In genomic region chr9:78337050-78337449, GRCm38 (mm10) we compare ENCODE assay signal across 33 mouse cellular contexts. TPM values are rescaled to one million over a fixed set of nuclear protein-coding genes. Genes with fewer than 3 reads are reported as not detected.
DNase-seq lines count a peak whose midpoint lies in the region; ATAC-seq and TF ChIP-seq lines count a peak whose summit lies in the region.
"Not testable (repeated sequence)": the region's sequence is repeated elsewhere in the genome, so short reads cannot be mapped to it uniquely, and the experiment has no call there.
"Had no signal": no experiment of that assay in that cellular context is flagged by ENCODE, and none has a peak within 500 bp of the region (broad histone marks: within the 10 kb centered on the region; RNA-seq: fewer than 3 reads in every experiment).

No protein-coding gene starts in this region.

- not testable (repeated sequence) for H3K4me3 ChIP-seq in hindbrain, postnatal 0 days (ENCODE audit: low read length); kidney, embryonic 16.5 days (ENCODE audit: low read length); lung, embryonic 16.5 days (ENCODE audit: low read length)

- TF ChIP-seq CTCF in hindbrain, postnatal 0 days (IDR thresholded peaks at IDR 0.05; ENCODE audit: low read depth): not testable (repeated sequence)

- not testable (repeated sequence) for H3K4me1 ChIP-seq in hindbrain, postnatal 0 days (ENCODE audit: insufficient read depth, low read length); kidney, embryonic 16.5 days (ENCODE audit: insufficient read depth, low read length); lung, embryonic 16.5 days (replicated peaks; ENCODE audit: control insufficient read depth, insufficient read depth, low read length)

- H3K27me3 ChIP-seq in hindbrain, postnatal 0 days (ENCODE audit: insufficient read depth, low read length); kidney, embryonic 16.5 days (ENCODE audit: insufficient read depth, low read length); lung, embryonic 16.5 days (ENCODE audit: control insufficient read depth, insufficient read depth, low read depth, low read length): not testable (repeated sequence)

- 0 out of 2 replicates have a peak, but pooled peaks have one; percentile 45 for ATAC-seq in hindbrain, postnatal 0 days
- peak; percentile 63 for ATAC-seq in kidney, embryonic 16.5 days (ENCODE audit: low FRiP score, low TSS enrichment)
- ATAC-seq in lung, embryonic 16.5 days (ENCODE audit: low read depth): peak; percentile 73

- not testable (repeated sequence) for H3K4me2 ChIP-seq in hindbrain, postnatal 0 days (ENCODE audit: low read depth, low read length); kidney, embryonic 16.5 days (replicated peaks; ENCODE audit: low read depth, low read length); lung, embryonic 16.5 days (ENCODE audit: low read depth, low read length)

- not testable (repeated sequence) for H3K36me3 ChIP-seq in hindbrain, postnatal 0 days (ENCODE audit: insufficient read depth, low read length); kidney, embryonic 16.5 days (ENCODE audit: insufficient read depth, low read length); lung, embryonic 16.5 days (ENCODE audit: control insufficient read depth, insufficient read depth, low read length)

- DNase-seq in 3134 (ENCODE audit: extremely low read depth, insufficient read length, low spot score): peak; percentile 37
- peak; percentile 6 for DNase-seq in brain, adult 2 months (ENCODE audit: low read depth, low spot score)
- DNase-seq in heart, adult 11 months: peak; percentile 29
- DNase-seq in hindbrain, postnatal 0 days (ENCODE audit: low spot score): not testable (repeated sequence)
- peak; percentile 11 for DNase-seq in left cerebral cortex, postnatal 4 days
- peak; percentile 51 for DNase-seq in retina, postnatal 1 day

- not testable (repeated sequence) for H3K27ac ChIP-seq in hindbrain, postnatal 0 days; kidney, embryonic 16.5 days (ENCODE audit: low read length); lung, embryonic 16.5 days (ENCODE audit: low read length)

- intact Hi-C loops in left cerebral cortex, postnatal 4 days (cut with DNase I): not testable (repeated sequence)

- H3K9ac ChIP-seq in hindbrain, postnatal 0 days (replicated peaks; ENCODE audit: low read length); kidney, embryonic 16.5 days (replicated peaks; ENCODE audit: low read length); lung, embryonic 16.5 days (ENCODE audit: low read length): not testable (repeated sequence)

- H3K9me3 ChIP-seq in hindbrain, postnatal 0 days (ENCODE audit: low read length); kidney, embryonic 16.5 days (ENCODE audit: low read length); lung, embryonic 16.5 days (ENCODE audit: control insufficient read depth, low read length): not testable (repeated sequence)

RNA-seq across cellular contexts. Expression of gene Omt2b, which starts 9.7 kb away (rescaled TPM):
- total RNA-seq in hindbrain, postnatal 0 days (2014; rRNA removed): not detected in 2 replicates
- not detected in 2 replicates for polyA plus RNA-seq in hindbrain, postnatal 0 days (2015; fragmentation: Nextera tagmentation; extraction: Ambion mirVana)
- not detected in 2 replicates for polyA plus RNA-seq in kidney, embryonic 16.5 days (2015; fragmentation: Nextera tagmentation; extraction: Ambion mirVana)
- total RNA-seq in left cerebral cortex, postnatal 4 days (2021): not detected
- not detected in 2 replicates for polyA plus RNA-seq in lung, embryonic 16.5 days (2015; fragmentation: Nextera tagmentation; extraction: Ambion mirVana)
- total RNA-seq: adrenal gland, adult 2 months; adrenal gland, postnatal 36 days; gastrocnemius, adult 18-20 months; gastrocnemius, postnatal 25 days; heart, adult 18-20 months; heart, postnatal 25 days; layer of hippocampus, adult 18-20 months; layer of hippocampus, postnatal 10 days; left cerebral cortex, adult 18-20 months; left cerebral cortex, postnatal 14 days; megakaryocyte, adult 5-6 weeks; MEL had no signal
- polyA plus RNA-seq: activated CD4-positive, CD25-positive, alpha-beta regulatory T cell, adult 4 months; adrenal gland, adult 2 months; embryonic facial prominence, embryonic 10.5 days; forebrain, embryonic 15.5 days; frontal cortex, adult 2 months; heart, embryonic 13.5 days; hindbrain, embryonic 11.5 days; hindbrain, embryonic 16.5 days; kidney, embryonic 14.5 days; limb, embryonic 12.5 days; liver, embryonic 11.5 days; liver, embryonic 16.5 days; midbrain, embryonic 11.5 days; neural tube, embryonic 13.5 days had no signal

RNA-seq across cellular contexts. Expression of gene Gsta2, which starts 18.5 kb away (rescaled TPM):
- total RNA-seq in hindbrain, postnatal 0 days (2014; rRNA removed): not detected in 2 replicates
- polyA plus RNA-seq in hindbrain, postnatal 0 days (2015; fragmentation: Nextera tagmentation; extraction: Ambion mirVana): not detected in 2 replicates
- 92.0 and 109 TPM in 2 replicates for polyA plus RNA-seq in kidney, embryonic 16.5 days (2015; fragmentation: Nextera tagmentation; extraction: Ambion mirVana)
- total RNA-seq in left cerebral cortex, postnatal 4 days (2021): not detected
- 0.33 TPM in 1 of 2 replicates, not detected in the other for polyA plus RNA-seq in lung, embryonic 16.5 days (2015; fragmentation: Nextera tagmentation; extraction: Ambion mirVana)
- total RNA-seq: gastrocnemius, postnatal 25 days; layer of hippocampus, adult 18-20 months; layer of hippocampus, postnatal 10 days; left cerebral cortex, postnatal 14 days; megakaryocyte, adult 5-6 weeks; MEL had no signal
- polyA plus RNA-seq: activated CD4-positive, CD25-positive, alpha-beta regulatory T cell, adult 4 months; adrenal gland, adult 2 months; embryonic facial prominence, embryonic 10.5 days; forebrain, embryonic 15.5 days; frontal cortex, adult 2 months; heart, embryonic 13.5 days; hindbrain, embryonic 11.5 days; hindbrain, embryonic 16.5 days; limb, embryonic 12.5 days; liver, embryonic 11.5 days; midbrain, embryonic 11.5 days; neural tube, embryonic 13.5 days had no signal

RNA-seq across cellular contexts. Expression of gene Omt2a, which starts 22.5 kb away (rescaled TPM):
- not detected in 2 replicates for total RNA-seq in hindbrain, postnatal 0 days (2014; rRNA removed)
- not detected in 2 replicates for polyA plus RNA-seq in hindbrain, postnatal 0 days (2015; fragmentation: Nextera tagmentation; extraction: Ambion mirVana)
- polyA plus RNA-seq in kidney, embryonic 16.5 days (2015; fragmentation: Nextera tagmentation; extraction: Ambion mirVana): not detected in 2 replicates
- total RNA-seq in left cerebral cortex, postnatal 4 days (2021): not detected
- not detected in 2 replicates for polyA plus RNA-seq in lung, embryonic 16.5 days (2015; fragmentation: Nextera tagmentation; extraction: Ambion mirVana)
- total RNA-seq: adrenal gland, adult 2 months; adrenal gland, postnatal 36 days; gastrocnemius, adult 18-20 months; gastrocnemius, postnatal 25 days; heart, adult 18-20 months; heart, postnatal 25 days; layer of hippocampus, adult 18-20 months; layer of hippocampus, postnatal 10 days; left cerebral cortex, adult 18-20 months; left cerebral cortex, postnatal 14 days; megakaryocyte, adult 5-6 weeks; MEL had no signal
- polyA plus RNA-seq: activated CD4-positive, CD25-positive, alpha-beta regulatory T cell, adult 4 months; adrenal gland, adult 2 months; embryonic facial prominence, embryonic 10.5 days; forebrain, embryonic 15.5 days; frontal cortex, adult 2 months; heart, embryonic 13.5 days; hindbrain, embryonic 11.5 days; hindbrain, embryonic 16.5 days; kidney, embryonic 14.5 days; limb, embryonic 12.5 days; liver, embryonic 11.5 days; liver, embryonic 16.5 days; midbrain, embryonic 11.5 days; neural tube, embryonic 13.5 days had no signal

RNA-seq across cellular contexts. Expression of gene Dppa5a, which starts 30.9 kb away (rescaled TPM):
- total RNA-seq in hindbrain, postnatal 0 days (2014; rRNA removed): 1.4 and 1.8 TPM in 2 replicates
- polyA plus RNA-seq in hindbrain, postnatal 0 days (2015; fragmentation: Nextera tagmentation; extraction: Ambion mirVana): 5.8 and 6.2 TPM in 2 replicates
- 0.27 TPM in 1 of 2 replicates, not detected in the other for polyA plus RNA-seq in kidney, embryonic 16.5 days (2015; fragmentation: Nextera tagmentation; extraction: Ambion mirVana)
- total RNA-seq in left cerebral cortex, postnatal 4 days (2021): 1 to 10 TPM in 1 of 2 experiments, under 1 TPM in 1; 0.85 to 3.4 TPM
- polyA plus RNA-seq in lung, embryonic 16.5 days (2015; fragmentation: Nextera tagmentation; extraction: Ambion mirVana): 0.44 TPM in 1 of 2 replicates, not detected in the other
- total RNA-seq: adrenal gland, adult 2 months; adrenal gland, postnatal 36 days; gastrocnemius, adult 18-20 months; gastrocnemius, postnatal 25 days; heart, adult 18-20 months; heart, postnatal 25 days; layer of hippocampus, adult 18-20 months; layer of hippocampus, postnatal 10 days; left cerebral cortex, adult 18-20 months; left cerebral cortex, postnatal 14 days; megakaryocyte, adult 5-6 weeks; MEL had no signal
- polyA plus RNA-seq: activated CD4-positive, CD25-positive, alpha-beta regulatory T cell, adult 4 months; adrenal gland, adult 2 months; embryonic facial prominence, embryonic 10.5 days; heart, embryonic 13.5 days; kidney, embryonic 14.5 days; liver, embryonic 11.5 days; liver, embryonic 16.5 days had no signal

RNA-seq across cellular contexts. Expression of gene Ooep, which starts 41.5 kb away (rescaled TPM):
- total RNA-seq in hindbrain, postnatal 0 days (2014; rRNA removed): 1.7 and 2.9 TPM in 2 replicates
- 4.5 and 4.7 TPM in 2 replicates for polyA plus RNA-seq in hindbrain, postnatal 0 days (2015; fragmentation: Nextera tagmentation; extraction: Ambion mirVana)
- 1.6 and 2.0 TPM in 2 replicates for polyA plus RNA-seq in kidney, embryonic 16.5 days (2015; fragmentation: Nextera tagmentation; extraction: Ambion mirVana)
- 1 to 10 TPM; 1.3 to 2.1 TPM for total RNA-seq in left cerebral cortex, postnatal 4 days (2021)
- polyA plus RNA-seq in lung, embryonic 16.5 days (2015; fragmentation: Nextera tagmentation; extraction: Ambion mirVana): 2.8 and 3.1 TPM in 2 replicates
- total RNA-seq: adrenal gland, adult 2 months; adrenal gland, postnatal 36 days; gastrocnemius, adult 18-20 months; heart, adult 18-20 months; heart, postnatal 25 days; layer of hippocampus, adult 18-20 months; left cerebral cortex, adult 18-20 months; left cerebral cortex, postnatal 14 days; megakaryocyte, adult 5-6 weeks; MEL had no signal
- polyA plus RNA-seq: adrenal gland, adult 2 months; liver, embryonic 16.5 days had no signal

Comparison
In these comparisons a context has a peak if more than half of its experiments do, and no peak if none do; other contexts are left out.
1. RNA of gene Gsta2, which starts 18.5 kb away (polyA plus RNA-seq): 92.0 to 109 TPM in kidney, embryonic 16.5 days; 0.33 TPM in lung, embryonic 16.5 days and not detected in hindbrain, postnatal 0 days; every median in the first group is over 10 times any median in the second.
2. Peak in every context shown above with its lines, with median percentiles within 50 percentile points of each other: ATAC-seq.